Mouse (Mus musculus) embryonic facial prominence, embryonic 11.5 days (tissue): Measurements from ENCODE around the gene Plekha7. TPM values are rescaled to one million over a fixed set of nuclear protein-coding genes. Genes with fewer than 3 reads are reported as not detected.

Source experiments
- ATAC-seq: fragments of 200-750 bp; cut with Nextera tagmentation; replicated peaks from 2 replicates; pipeline ENCODE4 v1.8.0; 2017; ENCODE audit warnings: low read depth; ENCODE audit not compliant: insufficient number of reproducible peaks, low FRiP score, low TSS enrichment
- DNase-seq: peaks from one replicate; pipeline ENCODE4 v3.0.0-alpha.2; 2015; ENCODE audit warnings: low spot score
- H3K27ac ChIP-seq: fragments of 300-500 bp; sonication (generic); replicated peaks from 2 replicates; pipeline ENCODE4 v1.5.1; 2014; ENCODE audit warnings: mild to moderate bottlenecking, low read depth, low read length, control low read depth
- H3K27me3 ChIP-seq: fragments of 300-500 bp; sonication (generic); 2 replicates; pipeline ENCODE4 v1.6.1; 2014; ENCODE audit warnings: mild to moderate bottlenecking, low read length, moderate library complexity, mixed read lengths; ENCODE audit not compliant: control insufficient read depth, insufficient read depth
- H3K36me3 ChIP-seq: fragments of 300-500 bp; sonication (generic); replicated peaks from 2 replicates; pipeline ENCODE4 v1.6.1; 2014; ENCODE audit warnings: low read depth, mild to moderate bottlenecking, low read length, moderate library complexity, mixed read lengths; ENCODE audit not compliant: control insufficient read depth, insufficient read depth
- H3K4me1 ChIP-seq: fragments of 300-500 bp; sonication (generic); 2 replicates; pipeline ENCODE4 v1.6.1; 2014; ENCODE audit warnings: low read length, mixed read lengths; ENCODE audit not compliant: control insufficient read depth, insufficient read depth
- H3K4me2 ChIP-seq: fragments of 300-500 bp; sonication (generic); 2 replicates; pipeline ENCODE4 v1.6.1; 2014; ENCODE audit warnings: low read depth, mild to moderate bottlenecking, control low read depth, low read length, moderate library complexity
- H3K4me3 ChIP-seq: fragments of 300-500 bp; sonication (generic); 2 replicates; pipeline ENCODE4 v1.5.1; 2014; ENCODE audit warnings: low read depth, low read length, control low read depth
- H3K9ac ChIP-seq: fragments of 300-500 bp; sonication (generic); replicated peaks from 2 replicates; pipeline ENCODE4 v1.6.1; 2014; ENCODE audit warnings: mild to moderate bottlenecking, control low read depth, low read length
- H3K9me3 ChIP-seq: fragments of 300-500 bp; sonication (generic); replicated peaks from 2 replicates; pipeline ENCODE4 v1.6.1; 2016; ENCODE audit warnings: mild to moderate bottlenecking, low read length, inconsistent platforms, mixed read lengths; ENCODE audit not compliant: control insufficient read depth
- WGBS: fragments of 180-500 bp; shearing (Covaris S2); extraction: QIAGEN DNeasy Blood & Tissue Kit; methylation state at CpG from one replicate; pipeline ENCODE4 v1.1.7; 2014; 5-methylcytosine and 5-hydroxymethylcytosine counted together
- polyA plus RNA-seq: library from polyadenylated mRNA; unstranded; fragments of >200 nt; fragmentation: Nextera tagmentation; extraction: Ambion mirVana; gene quantifications from 2 replicates; pipeline ENCODE4 v1.2.1, GENCODE M21; 2014

Plekha7 gene
- polyA plus RNA-seq, 1 experiment from 2014 or later = 3.6 TPM

DNA sequence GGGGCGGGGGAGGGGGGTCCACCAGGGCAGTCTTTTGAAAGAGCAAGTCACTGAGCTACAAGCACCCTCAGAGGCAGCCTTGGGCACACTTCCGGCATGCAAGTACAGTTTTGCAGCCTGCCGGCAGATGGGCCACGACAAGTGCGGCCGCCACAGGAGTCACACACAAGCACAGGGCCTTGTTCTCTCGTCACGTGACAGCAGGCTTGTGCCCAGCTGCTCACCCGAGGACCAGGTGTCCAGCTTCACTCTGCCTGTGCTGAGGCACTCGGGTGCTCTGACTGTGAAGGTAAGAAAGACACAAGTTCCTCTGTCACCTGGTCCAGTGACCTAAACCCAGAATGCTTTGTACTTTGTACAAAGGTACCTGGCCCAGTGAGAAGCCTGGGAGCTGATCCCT is 135.4 kb downstream of the Plekha7 start:
- ATAC-seq (0 out of 2 replicates have a peak, but pooled peaks have one; percentile 65), DNase-seq (no peak)
- Histone ChIP-seq H3K4me2 (no peak overlapping the region), H3K36me3 (no peaks in the 10 kb centered on the region), H3K9me3 (no peaks in the 10 kb centered on the region), H3K4me1 (no peaks in the 10 kb centered on the region; the same call in 1 of the 2 replicates), H3K27ac (no peak overlapping the region), H3K9ac (no peak overlapping the region), H3K27me3 (no peaks in the 10 kb centered on the region), H3K4me3 (no peak overlapping the region)
- WGBS = 84% methylated on average over 10 of the region's 10 CpGs

DNA sequence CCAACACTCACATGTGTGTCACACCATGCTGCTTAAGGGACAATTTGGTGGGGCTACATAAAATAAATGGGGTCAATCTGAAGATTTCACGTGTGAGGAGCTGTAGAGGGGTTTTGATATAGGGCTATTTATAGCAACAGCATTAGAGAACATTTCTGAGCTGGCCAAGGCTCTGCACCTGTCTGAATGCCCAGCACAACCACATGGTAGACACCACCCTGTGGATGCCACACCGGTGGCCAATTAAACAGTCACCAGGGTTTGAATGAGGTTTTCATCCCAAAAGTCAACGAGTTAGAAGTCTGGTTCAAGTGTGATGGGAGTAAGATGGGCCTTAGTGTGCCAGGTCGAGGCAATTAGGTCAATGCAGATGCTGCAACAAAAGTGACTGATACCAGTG is 138.8 kb downstream of the Plekha7 start:
- Histone ChIP-seq H3K27me3 (no peaks in the 10 kb centered on the region), H3K9ac (no peak overlapping the region), H3K4me2 (no peak overlapping the region), H3K9me3 (no peaks in the 10 kb centered on the region), H3K27ac (no peak overlapping the region), H3K36me3 (no peaks in the 10 kb centered on the region), H3K4me1 (no peaks in the 10 kb centered on the region; the same call in 1 of the 2 replicates), H3K4me3 (no peak overlapping the region)
- WGBS = 78% methylated on average over 4 of the region's 4 CpGs
- no peak for DNase-seq
- no peak for ATAC-seq

DNA sequence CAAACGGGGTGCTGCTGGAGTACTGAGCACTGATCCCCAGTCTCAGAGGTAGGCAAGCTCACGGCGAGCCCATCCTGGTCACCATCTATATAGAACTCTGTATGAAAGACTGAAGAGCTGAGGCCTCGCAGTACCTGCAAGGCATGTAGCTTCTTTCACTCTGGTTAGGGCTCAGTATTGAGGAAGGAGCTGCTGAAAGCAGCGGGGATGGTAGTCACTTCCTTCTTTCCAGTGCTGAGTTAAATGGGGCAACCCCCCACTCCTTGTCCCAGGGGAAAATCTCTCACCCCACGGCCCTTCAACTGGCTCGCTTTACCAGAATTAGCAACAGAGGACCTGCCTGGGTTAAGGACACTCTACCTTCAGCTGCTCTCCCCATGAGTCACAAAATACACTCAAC is 140.0 kb downstream of the Plekha7 start:
- H3K4me1 ChIP-seq = no peaks in the 10 kb centered on the region; the same call in 1 of the 2 replicates
- H3K27me3 ChIP-seq = no peaks in the 10 kb centered on the region
- H3K4me3 ChIP-seq = no peak overlapping the region
- H3K9me3 ChIP-seq = no peaks in the 10 kb centered on the region
- WGBS = 86% methylated on average over 7 of the region's 7 CpGs
- H3K27ac ChIP-seq = no peak overlapping the region
- DNase-seq = no peak
- no peaks in the 10 kb centered on the region for H3K36me3 ChIP-seq
- ATAC-seq = no peak
- no peak overlapping the region for H3K4me2 ChIP-seq
- no peak overlapping the region for H3K9ac ChIP-seq

DNA sequence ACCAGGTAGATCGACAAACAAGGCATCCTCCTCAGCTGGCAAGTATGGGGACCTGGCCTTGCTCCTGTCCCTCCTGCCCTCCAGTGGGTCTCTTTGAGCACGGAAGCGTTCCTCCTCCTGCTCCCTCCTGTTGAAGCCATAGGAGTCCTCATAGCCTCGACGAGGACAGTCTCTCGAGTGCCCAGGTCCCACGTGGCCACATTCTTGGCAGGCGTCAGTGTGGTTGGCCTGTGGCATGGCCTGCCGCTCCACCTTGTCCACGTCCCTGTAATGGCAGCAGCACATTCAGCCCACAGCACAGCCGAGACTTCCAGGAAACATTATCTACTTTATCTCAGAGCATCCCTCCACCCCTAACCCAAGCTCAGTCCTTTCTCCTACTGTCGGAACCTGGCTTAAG is 143.9 kb downstream of the Plekha7 start:
- WGBS = 86% methylated on average over 12 of the region's 12 CpGs
- H3K27ac ChIP-seq = no peak overlapping the region
- no peak for ATAC-seq
- H3K9me3 ChIP-seq = no peaks in the 10 kb centered on the region
- no peak overlapping the region for H3K9ac ChIP-seq
- H3K36me3 ChIP-seq = no peaks in the 10 kb centered on the region
- no peaks in the 10 kb centered on the region for H3K27me3 ChIP-seq
- H3K4me3 ChIP-seq = no peak overlapping the region
- H3K4me2 ChIP-seq = no peak overlapping the region
- DNase-seq = no peak
- H3K4me1 ChIP-seq = no peaks in the 10 kb centered on the region

DNA sequence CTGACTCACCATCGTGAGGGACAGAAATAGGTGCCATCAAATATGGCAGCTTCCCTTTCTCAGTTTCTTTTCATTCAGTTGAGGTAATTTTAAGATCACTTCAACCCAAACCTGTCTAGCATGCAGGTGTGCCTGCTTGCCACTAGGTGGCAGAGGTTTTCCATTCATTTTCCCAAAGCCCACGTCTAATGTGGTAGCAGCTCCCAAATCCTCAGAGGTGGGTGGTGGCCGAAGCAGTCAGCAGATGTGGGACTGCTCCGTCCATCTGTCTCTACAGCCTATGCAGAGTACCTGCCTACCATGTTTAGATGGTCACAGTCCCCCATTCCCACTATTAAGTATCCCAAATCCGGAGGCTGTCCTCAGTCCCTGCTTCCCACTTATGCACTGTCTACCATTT is 146.6 kb downstream of the Plekha7 start:
- Histone ChIP-seq H3K27ac (no peak overlapping the region), H3K4me1 (peaks cover 1% of the 10 kb centered on the region; the same call in 1 of the 2 replicates), H3K4me3 (no peak overlapping the region), H3K9me3 (no peaks in the 10 kb centered on the region), H3K36me3 (no peaks in the 10 kb centered on the region), H3K4me2 (no peak overlapping the region), H3K9ac (no peak overlapping the region), H3K27me3 (no peaks in the 10 kb centered on the region)
- DNase-seq = peak; percentile 76
- ATAC-seq = peak; percentile 51; the same call in 1 of the 2 replicates
- 21% methylated on average over 5 of the region's 5 CpGs for WGBS

DNA sequence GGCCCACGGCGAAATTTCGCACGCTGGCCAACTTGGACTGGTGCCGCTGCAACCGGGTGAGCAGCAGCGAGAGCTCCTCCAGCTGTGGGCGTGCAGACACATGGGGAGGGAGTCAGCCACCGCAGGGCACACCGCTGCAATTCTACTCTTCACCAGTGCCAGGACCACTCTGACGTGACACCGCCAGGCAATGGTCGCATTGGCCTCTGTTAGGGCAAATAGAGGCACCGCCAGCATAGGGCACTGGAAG is 151.4 kb downstream of the Plekha7 start:
- no peak for ATAC-seq
- Histone ChIP-seq H3K9ac (no peak overlapping the region), H3K4me2 (peak overlapping the region; percentile 23; the same call in 1 of the 2 replicates), H3K4me3 (no peak overlapping the region), H3K27ac (no peak overlapping the region), H3K9me3 (no peaks in the 10 kb centered on the region), H3K36me3 (no peaks in the 10 kb centered on the region), H3K27me3 (no peaks in the 10 kb centered on the region), H3K4me1 (peaks cover 2% of the 10 kb centered on the region; the same call in 1 of the 2 replicates)
- WGBS = 67% methylated on average over 14 of the region's 14 CpGs
- no peak for DNase-seq

DNA sequence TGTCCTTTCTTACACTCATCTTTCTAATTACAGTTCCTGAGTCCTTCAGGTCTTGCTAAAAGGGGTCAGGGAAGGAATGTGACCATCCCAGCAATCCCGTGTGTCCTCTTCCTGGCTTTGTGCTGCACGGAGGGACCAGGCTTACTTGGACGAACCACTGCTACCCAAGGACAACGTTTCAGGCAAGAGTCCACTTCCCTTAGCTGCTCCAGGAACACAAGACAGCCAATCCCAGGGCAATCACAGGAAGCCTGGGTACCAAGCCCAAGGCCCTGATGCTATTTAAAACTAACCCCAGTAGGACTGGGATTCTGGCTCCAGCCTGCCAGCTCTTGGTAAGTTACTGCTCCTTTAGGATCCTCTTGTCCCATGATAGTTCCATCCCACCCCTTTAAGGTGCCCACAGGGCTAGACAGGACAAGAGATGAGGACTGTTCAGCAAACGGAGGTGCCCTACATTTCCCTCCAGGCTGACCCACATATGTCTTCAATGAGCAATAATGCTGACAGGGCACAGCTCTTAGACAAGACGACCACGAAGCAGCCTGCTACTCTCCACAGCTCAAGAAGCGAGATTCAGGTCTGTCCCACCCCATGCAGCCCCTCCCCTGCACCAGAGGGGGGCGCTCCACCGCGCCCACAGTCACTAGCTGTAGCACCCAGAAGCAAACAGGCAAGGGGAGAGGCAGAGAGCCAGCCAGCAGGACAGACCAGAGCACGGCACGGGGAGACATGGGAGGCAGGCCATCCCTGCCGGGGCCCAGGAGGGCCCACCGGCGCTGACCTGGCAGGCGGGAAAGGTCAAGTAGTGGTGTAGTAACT is 151.9 kb downstream of the Plekha7 start:
- no peak overlapping the region for H3K27ac ChIP-seq
- peak overlapping the region; percentile 23; the same call in 1 of the 2 replicates for H3K4me2 ChIP-seq
- H3K4me3 ChIP-seq = no peak overlapping the region
- peak; percentile 14 for DNase-seq
- H3K27me3 ChIP-seq = no peaks in the 10 kb centered on the region
- no peak overlapping the region for H3K9ac ChIP-seq
- peaks cover 2% of the 10 kb centered on the region; the same call in 1 of the 2 replicates for H3K4me1 ChIP-seq
- H3K9me3 ChIP-seq = no peaks in the 10 kb centered on the region
- ATAC-seq = no peak; the same call in 1 of the 2 replicates
- 53% methylated on average over 17 of the region's 17 CpGs for WGBS
- no peaks in the 10 kb centered on the region for H3K36me3 ChIP-seq

DNA sequence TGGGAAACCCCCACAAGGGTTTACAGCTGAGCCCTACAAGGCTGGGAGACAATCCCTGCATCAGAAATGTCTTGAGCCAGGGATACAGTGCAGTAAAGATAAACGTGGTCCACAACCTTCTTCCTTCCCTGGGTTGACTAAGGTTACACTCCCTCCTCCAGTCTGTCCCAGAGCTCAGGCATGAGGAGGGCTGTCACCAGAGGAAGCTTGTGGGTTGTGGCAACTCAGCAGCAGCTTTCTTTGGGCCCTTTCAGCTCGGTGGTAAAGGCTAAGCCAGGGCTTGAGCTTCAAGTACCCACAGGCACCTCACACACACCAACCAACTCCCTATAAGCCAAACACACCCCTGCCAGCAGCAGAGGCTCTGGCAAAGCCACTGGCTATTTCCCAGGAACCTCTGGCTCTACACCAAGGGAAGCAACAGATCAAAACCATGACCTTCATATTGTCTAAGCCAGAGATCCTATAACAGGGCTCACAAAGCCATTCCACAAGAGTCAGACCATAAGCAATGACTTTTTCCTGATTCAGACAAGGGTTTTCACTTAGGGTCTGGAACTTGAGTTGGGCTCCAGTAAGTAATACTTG is 154.3 kb downstream of the Plekha7 start:
- Histone ChIP-seq H3K4me3 (no peak overlapping the region), H3K27me3 (no peaks in the 10 kb centered on the region), H3K36me3 (no peaks in the 10 kb centered on the region), H3K4me2 (no peak overlapping the region), H3K9ac (no peak overlapping the region), H3K4me1 (peaks cover 2% of the 10 kb centered on the region; the same call in 1 of the 2 replicates), H3K27ac (no peak overlapping the region), H3K9me3 (no peaks in the 10 kb centered on the region)
- no peak for DNase-seq
- ATAC-seq = no peak
- WGBS = 61% methylated on average over 2 of the region's 2 CpGs
